Mouse (Mus musculus) hematopoietic stem cell, adult 5-6 weeks (primary cell): ENCODE data around the gene Gid8. TPM values are rescaled to one million over a fixed set of nuclear protein-coding genes. Genes with fewer than 3 reads are reported as not detected.

Source experiments
- ATAC-seq, 2 experiments: fragments of 125-278 bp in 1 of 2; replicated peaks in 1 of 2; 2 replicates each; pipeline ENCODE4 v1.8.0; 2016 to 2017; ENCODE audit warnings: inconsistent platforms in 2 of 2, mild to moderate bottlenecking in 2 of 2, moderate number of reproducible peaks in 2 of 2, low read depth in 1 of 2, moderate TSS enrichment in 1 of 2; ENCODE audit not compliant: low FRiP score in 2 of 2, poor library complexity in 2 of 2, severe bottlenecking in 2 of 2, insufficient read depth in 1 of 2, low TSS enrichment in 1 of 2
- total RNA-seq: library from RNA; stranded (forward); fragments of 172-1452, 232-1000 nt; gene quantifications from 2 replicates; pipeline ENCODE4 v1.2.3, GENCODE M21; 2017

Gid8 gene
- total RNA-seq, 1 experiment from 2014 or later, result 78.0 TPM

- no peak for ATAC-seq
Measured at GRCm38 (mm10) chr2:180735232-180735631, 25.3 kb downstream of the Gid8 start.

DNA sequence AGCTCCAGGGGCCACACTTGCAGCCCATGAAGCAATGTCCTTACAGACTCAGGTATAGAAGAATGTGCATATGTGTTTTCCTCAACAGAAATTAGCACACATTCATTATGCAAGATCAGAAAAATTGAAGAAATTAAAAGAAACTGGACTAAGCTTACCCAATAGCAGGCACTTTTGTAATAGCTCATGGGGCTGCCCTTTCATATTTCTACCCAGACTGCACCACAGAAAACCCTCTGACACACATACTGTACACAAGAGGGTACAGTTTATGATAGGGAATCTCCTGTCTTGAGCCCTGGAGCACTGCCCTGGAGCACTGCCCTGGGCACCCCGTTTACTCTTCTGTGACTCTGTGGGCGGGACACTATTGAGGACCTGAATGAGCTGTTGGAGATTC lies 28.1 kb downstream of the Gid8 start:
- ATAC-seq, result peak in 1 of 2 experiments; percentile 27; a peak in 1 of 4 replicates

DNA sequence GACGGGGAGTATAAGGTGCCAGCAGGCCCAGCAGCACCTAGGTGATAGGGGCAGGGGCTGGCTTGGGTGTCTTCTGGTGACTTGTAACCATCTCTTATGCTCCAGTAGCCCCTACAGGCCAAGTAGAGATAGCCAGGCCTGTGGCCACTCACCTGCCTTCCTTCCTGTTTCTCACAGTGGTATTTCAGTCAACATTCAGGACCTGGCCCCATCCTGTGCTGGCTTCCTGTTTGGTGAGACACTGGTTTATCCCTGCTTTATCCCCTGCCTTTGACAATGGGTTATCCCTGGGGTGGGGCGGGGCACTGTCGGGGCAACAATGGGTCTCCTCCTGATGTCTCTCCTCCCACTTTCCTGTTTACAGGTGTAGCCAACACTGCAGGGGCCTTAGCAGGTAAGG lies 30.4 kb downstream of the Gid8 start:
- ATAC-seq, result peak; percentile 30 to 48; a peak in 2 of 4 replicates

- ATAC-seq, result no peak
Measured at GRCm38 (mm10) chr2:180741421-180741820, 31.5 kb downstream of the Gid8 start.

GRCm38 (mm10) chr2:180742820-180743219 lies 32.9 kb downstream of the Gid8 start:
- no peak for ATAC-seq

DNA sequence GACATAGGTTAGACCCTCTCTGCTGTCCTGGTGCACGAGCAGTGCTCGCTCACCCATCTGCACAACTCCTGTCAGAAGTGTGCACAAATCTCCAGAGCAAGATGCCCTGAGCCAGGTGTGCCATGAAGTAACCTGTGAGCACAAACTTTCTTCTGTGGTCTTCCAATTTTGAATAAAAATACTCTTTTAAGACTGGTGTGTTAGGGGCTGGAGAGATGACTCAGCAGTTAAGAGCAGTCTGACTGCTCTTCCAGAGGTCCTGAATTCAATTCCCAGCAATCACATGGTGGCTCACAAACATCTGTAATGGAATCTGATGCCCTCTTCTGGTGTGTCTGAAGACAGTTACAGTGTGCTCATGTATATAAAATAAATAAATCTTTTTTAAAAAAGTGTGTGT lies 33.4 kb downstream of the Gid8 start:
- ATAC-seq, result no peak

DNA sequence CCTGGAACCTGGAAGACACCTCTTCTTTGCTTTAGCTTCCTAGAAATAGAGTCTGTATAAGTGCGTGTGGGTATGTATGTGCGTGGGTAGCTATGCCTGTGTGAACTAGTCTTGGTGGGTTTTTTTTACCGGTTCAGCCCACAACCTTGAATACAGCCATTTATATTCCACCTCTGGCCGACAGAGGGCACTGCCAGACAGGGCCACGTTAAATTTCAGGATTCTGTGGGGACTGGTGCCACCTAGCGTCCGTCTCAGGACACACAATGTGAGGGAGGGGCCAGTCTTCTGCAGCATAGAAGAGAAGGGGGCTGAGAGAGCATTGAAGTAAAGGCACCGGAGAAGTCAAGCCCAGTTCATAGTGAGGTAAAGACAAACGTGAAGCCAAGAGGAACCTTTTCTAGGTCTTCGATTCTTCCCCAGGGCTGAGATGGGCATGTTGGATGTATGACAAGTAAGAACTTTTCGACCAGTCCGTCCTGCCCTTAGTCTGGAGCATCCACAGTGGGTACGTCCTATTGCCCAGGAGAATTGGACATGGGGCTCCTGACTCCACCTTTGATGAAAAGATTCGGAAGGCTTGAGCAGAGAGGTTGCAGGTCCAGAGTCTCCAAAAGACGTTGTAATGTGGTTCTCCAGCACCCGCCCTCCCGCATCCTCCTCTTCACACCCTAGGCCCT lies 35.5 kb downstream of the Gid8 start:
- ATAC-seq, result peak; percentile 90 to 96

- no peak for ATAC-seq
Measured at GRCm38 (mm10) chr2:180746569-180747192, 36.8 kb downstream of the Gid8 start.

- no peak for ATAC-seq
Measured at GRCm38 (mm10) chr2:180748904-180749303, 39.0 kb downstream of the Gid8 start.

GRCm38 (mm10) chr2:180754976-180755688 lies 45.2 kb downstream of the Gid8 start:
- no peak for ATAC-seq

GRCm38 (mm10) chr2:180755896-180756295 lies 46.0 kb downstream of the Gid8 start:
- ATAC-seq, result peak; percentile 32 to 56; a peak in 1 of 4 replicates

- no peak for ATAC-seq
Measured at GRCm38 (mm10) chr2:180756786-180757185, 46.9 kb downstream of the Gid8 start.

GRCm38 (mm10) chr2:180758513-180759263 lies 48.8 kb downstream of the Gid8 start:
- no peak for ATAC-seq

DNA sequence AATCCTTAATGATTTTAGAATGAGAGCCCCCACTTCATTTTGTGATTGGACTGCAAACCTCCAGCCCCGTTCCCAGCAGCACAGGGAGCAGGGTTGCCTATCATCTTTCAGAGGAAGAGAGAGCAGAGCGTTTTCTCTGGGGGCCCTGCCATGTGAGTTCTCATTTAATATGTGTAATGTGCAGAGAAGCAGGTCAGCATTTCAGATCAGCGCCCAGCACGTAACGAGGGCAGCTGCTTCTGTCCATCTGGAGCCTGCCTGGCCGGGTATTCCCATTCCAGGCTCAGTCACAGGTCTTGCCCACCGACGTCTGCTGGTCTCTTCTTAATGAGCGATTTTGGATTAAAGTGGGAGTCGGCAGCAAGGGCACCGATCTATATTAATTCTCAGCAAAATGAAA lies 55.1 kb downstream of the Gid8 start:
- ATAC-seq, result no peak

- no peak for ATAC-seq
Measured at GRCm38 (mm10) chr2:180765713-180766112, 55.8 kb downstream of the Gid8 start.
